Mouse (Mus musculus) CD4-positive, CD25-positive, alpha-beta regulatory T cell, adult 4 months (primary cell): ENCODE measurements around the gene Lpar2. TPM values are rescaled to one million over a fixed set of nuclear protein-coding genes. Genes with fewer than 3 reads are reported as not detected.

Experiments
- ATAC-seq: one replicate; pipeline ENCODE4 v1.8.0; 2017
- polyA plus RNA-seq, 2 experiments: library from polyadenylated mRNA; unstranded; fragments of 100-300 nt; shearing (Covaris generic); gene quantifications; one replicate each; pipeline ENCODE4 v1.2.1; 2017

Lpar2 gene
- polyA plus RNA-seq, result under 1 TPM; 0.74 to 0.75 TPM

DNA sequence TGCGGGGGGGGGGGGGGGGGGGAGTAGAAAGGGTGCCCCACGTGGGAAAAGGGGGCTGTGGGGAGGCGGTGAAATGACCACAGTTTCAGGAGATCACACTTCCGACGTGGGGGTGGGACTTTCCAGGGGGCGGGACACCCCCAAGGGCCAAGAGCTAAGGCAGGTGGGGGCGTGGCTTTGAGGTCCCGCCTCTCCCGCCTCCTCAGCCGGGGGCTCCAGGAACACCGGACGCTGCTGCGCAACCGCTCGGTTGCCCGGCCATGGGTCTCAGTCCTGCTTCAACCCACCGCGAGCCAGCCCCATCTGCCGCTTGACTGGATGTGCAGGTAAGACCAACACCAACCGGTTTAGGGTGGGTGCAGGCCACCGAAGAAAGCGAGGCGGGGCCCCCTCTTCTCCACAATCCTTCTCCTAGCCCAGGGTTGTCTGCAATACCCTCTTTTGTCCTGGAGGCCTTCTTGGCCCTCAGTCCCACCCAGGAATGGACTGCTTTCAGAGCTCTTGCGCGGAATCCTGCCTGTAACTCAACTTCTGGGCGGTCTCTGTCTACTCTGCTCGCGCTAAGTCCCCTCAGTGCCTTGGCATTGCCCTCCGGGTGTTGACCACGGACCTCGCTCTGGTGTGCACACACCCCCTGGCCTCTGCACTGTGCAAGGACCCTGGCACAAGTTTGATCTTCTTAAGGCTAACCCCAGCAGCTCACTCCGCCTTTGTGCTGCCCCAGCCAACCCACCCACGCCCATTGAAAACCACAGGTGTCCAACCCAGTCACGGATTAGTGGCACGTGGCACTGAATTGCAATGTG, at the start of gene Lpar2:
TSS of gene Lpar2 (plus strand) at position 44 of the 806 bp plus-strand sequence.
- peak; percentile 69 for ATAC-seq

DNA sequence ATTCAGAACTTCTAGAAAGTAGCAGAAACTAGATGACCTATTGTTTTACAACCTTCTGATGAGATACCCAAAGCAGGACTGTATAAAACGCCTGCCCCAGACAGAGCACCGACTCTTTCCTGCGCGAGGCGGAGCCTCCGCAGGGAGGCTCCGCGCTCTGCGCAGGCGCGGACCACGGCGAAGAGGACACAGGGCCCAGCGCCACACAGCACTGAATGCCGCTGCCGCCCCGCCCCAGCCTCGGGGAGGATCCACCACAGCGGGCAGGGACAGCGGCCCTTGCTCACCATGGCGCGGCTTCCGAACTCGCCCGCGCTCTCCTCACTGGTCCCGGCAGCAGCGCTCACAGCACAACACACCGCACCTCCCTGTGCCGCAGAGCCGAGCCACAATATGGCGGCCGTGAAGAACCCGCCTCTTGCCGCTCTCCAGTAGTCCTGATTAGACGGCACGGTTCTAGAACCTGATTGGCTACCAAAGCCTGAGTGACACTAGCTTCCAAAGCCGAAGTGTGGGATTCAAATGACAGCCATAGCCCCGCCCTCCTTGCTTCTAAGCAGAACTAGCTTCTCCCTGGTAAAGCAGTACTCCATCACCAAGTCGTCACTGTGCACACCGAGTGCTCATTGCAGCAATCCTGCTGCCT, 47.6 kb upstream of the Lpar2 start, which contains the start of gene Gm20422:
TSS of gene Gm20422 (minus strand) at position 384 of the 646 bp plus-strand sequence.
- peak; percentile 99 for ATAC-seq

DNA sequence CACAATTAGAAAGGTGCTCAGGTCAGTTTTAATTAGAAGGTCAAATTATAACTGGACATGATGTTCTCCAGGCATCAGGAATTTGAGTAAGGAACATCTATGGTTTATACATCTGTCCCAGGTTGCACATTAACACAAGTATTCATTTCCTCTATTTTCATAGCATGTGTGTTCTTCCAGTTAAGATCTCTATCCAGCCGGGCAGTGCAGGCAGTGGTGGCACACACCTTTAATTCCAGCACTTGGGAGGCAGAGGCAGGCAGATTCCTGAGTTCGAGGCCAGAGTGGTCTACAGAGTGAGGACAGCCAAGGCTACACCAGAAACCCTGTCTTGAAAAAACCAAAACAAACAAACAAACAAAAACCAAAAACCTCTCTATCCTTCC, 47.1 kb upstream of the Lpar2 start:
- ATAC-seq, result no peak

GRCm38 (mm10) chr8:69777111-69777510, 45.1 kb upstream of the Lpar2 start:
- ATAC-seq, result no peak

DNA sequence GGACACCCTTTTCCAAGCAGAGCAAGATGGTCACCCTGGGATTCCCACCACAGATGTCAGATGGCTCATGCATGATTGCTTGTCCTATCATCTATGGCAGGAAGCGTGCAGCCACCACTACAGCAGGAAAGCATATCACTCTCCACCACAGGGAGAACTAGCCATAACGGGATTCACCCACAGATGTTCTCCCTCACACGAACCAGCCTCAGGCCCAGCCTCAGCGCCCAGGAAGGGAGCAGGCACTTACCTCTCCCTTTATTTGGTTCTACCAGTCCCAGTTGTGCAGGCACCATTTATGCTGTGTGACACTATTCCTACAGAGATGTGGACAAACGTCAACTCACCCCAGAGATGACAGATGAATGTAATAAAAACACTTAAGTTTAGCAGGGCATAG, 33.1 kb upstream of the Lpar2 start:
- no peak for ATAC-seq

DNA sequence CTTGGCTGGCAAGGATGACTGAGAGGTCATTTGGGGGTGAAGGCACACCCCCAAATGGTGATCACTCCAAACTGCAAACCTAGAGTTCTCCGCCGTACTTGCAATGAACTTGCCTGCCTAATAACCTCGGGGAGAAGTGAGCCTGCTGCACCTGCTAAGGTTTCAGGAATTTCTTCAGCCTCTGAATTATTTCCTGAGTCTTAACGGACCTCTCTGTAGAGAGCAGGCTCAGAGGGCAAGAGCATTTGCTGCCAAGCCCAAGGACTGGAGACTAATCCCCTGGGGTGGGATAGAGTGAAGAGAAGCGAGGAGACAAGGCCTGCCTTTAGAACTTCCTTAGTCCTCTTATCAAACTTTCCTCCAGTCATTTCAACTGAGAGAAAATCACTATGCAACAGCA, 32.5 kb upstream of the Lpar2 start:
- no peak for ATAC-seq

DNA sequence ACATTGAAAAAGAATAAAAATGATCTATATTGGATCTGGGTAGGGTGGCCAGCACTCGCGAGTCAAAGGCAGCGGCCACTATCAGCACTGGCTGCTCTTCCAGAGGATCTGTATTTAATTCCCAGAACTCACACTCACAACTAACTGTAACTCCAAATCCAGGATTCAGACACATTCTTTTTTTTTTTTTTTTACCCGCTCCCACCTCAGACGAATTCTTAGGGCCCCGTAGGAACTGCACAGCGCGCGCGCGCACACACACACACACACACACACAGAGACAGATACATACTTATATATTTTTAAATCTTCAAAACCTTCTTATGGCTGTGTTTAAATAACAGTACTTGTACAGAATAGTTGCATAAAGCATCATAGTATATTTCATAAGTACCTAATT, 31.9 kb upstream of the Lpar2 start:
- ATAC-seq, result no peak

- ATAC-seq, result peak; percentile 97
Measured at GRCm38 (mm10) chr8:69790773-69791367, 31.4 kb upstream of the Lpar2 start, which contains the start of the genes Atp13a1 and Zfp866. Gene Atp13a1 (plus strand): TSS chr8:69791163. Gene Zfp866 (minus strand): TSS chr8:69791178.

DNA sequence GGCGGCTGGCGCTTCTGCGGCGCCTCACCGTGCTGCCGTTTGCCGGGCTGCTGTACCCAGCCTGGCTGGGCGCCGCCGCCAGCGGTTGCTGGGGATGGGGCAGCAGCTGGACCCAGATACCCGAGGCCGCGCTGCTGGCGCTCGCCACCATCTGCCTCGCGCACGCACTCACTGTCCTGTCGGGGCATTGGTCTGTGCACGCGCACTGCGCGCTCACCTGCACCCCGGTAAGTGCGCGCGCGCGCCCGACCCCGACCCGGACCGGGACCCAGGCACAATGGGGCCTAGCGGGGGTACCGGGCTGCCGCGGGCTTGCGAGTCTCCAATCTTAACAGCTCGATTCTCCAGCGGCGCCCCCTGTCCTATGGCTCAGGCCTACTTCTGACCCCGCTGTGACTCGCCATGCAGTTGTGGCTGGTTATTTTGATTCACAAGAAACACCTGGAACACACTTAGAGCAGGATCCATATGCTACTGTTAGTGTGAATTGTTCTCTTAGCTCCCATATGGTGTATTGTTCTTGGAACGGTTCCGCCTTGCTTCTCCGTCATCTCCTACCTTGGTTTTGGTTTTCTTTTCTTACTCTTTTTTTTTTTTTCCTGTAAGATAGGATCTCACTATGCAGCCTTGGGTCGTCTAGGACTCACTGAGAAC, 30.7 kb upstream of the Lpar2 start:
- ATAC-seq, result peak; percentile 35

DNA sequence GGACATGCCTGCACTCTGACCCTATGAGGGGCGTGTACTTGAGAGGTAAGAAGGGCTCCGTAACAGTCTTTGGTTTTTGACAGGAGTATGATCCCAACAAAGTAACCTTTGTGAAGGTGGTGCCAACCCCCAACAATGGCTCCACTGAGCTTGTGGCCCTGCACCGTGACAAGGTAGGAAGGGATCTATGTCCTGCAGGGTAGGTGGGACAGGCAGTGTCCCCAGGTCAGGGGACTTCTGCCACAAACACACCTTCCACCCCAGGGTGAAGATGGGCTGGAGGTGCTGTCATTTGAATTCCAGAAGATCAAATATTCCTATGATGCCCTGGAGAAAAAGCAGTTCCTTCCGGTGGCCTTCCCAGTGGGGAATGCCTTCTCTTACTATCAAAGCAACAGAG, 28.6 kb upstream of the Lpar2 start:
- ATAC-seq, result no peak

DNA sequence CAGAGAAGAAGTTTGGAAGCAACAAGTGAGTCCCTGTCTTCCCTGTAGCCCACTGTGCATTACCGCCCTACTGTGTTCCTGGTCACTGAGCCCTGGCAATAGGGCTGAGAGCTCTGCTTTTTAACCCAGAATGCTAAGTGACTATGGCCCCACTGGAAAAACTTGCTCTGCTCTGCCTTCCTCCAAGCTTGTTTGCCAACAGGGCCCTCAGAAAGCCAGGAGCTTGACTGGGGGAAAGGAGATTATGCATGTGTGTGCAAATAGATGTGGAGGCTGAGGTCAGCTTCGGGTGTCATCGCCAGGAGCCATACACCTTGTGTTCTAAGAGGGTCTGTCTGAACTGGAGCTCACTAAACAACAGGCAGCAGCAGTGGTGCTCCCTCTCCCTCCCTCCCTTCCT, 28.1 kb upstream of the Lpar2 start:
- no peak for ATAC-seq

GRCm38 (mm10) chr8:69794901-69795300, 27.3 kb upstream of the Lpar2 start:
- no peak for ATAC-seq

- no peak for ATAC-seq
Measured at GRCm38 (mm10) chr8:69796721-69797345, 25.4 kb upstream of the Lpar2 start.

- no peak for ATAC-seq
Measured at GRCm38 (mm10) chr8:69797661-69798060, 24.6 kb upstream of the Lpar2 start.

DNA sequence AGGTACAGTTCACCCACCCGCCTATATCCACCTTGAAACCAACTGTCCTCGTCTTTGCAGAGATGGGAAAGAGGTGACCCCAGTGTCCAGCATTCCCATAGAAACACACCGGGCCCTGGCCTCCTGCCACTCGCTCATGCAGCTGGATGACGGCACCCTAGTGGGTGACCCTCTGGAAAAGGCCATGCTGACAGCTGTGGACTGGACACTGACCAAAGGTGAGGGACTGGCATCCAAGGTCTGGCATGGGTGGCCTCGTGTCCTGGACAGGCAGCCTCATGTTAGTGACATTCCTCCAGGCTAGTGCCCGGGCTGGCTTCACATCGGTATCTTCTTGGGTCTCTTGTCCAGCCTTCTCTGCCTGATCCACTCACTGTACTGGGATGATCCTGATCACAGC, 23.0 kb upstream of the Lpar2 start:
- ATAC-seq, result no peak

GRCm38 (mm10) chr8:69799946-69800345, 22.3 kb upstream of the Lpar2 start:
- no peak for ATAC-seq

DNA sequence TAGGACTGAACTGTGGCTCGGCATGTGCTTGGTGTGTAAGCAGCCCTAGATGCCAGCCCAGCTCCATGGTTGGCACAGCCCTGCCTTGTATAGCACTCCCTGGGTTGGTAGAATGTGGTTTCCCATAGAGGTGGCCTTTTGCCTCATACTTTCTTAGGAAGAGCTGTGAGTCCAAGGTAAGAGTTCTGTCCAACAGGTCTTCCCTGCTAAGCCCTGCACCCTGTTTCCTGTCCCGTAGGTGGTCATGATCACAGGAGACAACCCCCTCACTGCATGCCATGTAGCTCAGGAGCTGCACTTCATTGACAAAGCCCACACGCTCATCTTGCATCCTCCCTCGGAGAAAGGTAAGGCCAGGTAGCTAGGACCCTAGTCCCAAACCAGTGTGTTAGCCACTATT, 20.4 kb upstream of the Lpar2 start:
- ATAC-seq, result no peak

DNA sequence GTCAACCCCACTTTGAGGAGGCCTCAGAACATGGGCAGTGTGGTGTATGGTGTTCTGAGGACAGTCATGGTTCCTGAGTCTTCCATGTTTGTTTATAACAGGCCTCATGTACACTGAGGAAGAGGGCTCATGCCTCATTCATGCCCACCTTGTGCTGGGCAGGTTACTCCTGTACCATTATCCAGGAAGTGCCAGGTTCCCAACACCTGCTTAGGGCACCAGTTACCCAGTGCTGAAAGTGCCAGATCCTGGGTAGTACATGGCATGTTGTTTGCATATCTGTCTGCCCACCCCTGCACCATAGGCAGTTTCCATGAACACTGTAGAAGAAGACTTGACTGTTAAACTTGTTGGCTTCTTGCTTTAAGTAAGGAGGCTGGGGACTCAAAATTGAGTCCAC, 20.0 kb upstream of the Lpar2 start:
- ATAC-seq, result no peak

GRCm38 (mm10) chr8:69803366-69803765, 18.9 kb upstream of the Lpar2 start:
- no peak for ATAC-seq

GRCm38 (mm10) chr8:69804537-69804936, 17.7 kb upstream of the Lpar2 start:
- ATAC-seq, result no peak

DNA sequence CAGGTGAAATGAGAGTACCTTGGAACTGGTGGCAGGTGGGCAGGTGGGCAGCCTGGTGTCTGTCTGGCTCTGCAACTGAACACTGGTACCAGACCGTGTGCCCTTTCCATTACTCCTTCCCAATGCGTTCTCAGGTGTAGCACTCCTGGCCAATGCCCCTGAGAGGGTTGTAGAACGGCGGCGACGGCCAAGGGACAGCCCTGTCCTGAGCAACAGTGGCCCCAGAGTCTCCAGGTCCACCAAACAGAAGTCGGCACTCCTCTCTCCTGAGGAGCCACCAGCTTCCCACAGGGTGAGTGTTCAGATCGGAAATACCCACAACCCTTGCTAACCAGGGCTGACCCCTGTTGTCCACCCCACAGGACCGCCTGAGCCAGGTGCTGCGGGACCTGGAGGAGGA, 17.1 kb upstream of the Lpar2 start:
- ATAC-seq, result no peak

DNA sequence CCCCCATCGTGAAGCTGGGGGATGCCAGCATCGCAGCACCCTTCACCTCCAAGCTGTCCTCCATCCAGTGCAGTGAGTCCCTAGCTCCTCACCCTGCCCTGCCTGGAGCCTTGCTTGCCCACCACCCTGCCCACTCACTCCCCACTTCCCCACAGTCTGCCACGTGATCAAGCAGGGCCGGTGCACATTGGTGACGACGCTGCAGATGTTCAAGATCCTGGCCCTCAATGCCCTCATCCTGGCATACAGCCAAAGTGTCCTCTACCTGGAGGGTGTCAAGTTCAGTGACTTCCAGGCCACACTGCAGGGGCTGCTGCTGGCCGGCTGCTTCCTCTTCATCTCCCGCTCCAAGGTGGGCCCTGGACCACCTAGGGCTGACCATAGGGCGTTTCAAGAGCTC, 16.7 kb upstream of the Lpar2 start:
- no peak for ATAC-seq

- ATAC-seq, result no peak
Measured at GRCm38 (mm10) chr8:69807236-69807635, 15.0 kb upstream of the Lpar2 start.
